Mouse (Mus musculus) spleen, adult 2 months (tissue): ENCODE data around the gene Icosl. TPM values are rescaled to one million over a fixed set of nuclear protein-coding genes. Genes with fewer than 3 reads are reported as not detected.
"Not testable (repeated sequence)": the region's sequence is repeated elsewhere in the genome, so short reads cannot be mapped to it uniquely, and the experiment has no call there.

Experiments used
- DNase-seq, 2 experiments: peaks; one replicate each; pipeline versions ENCODE4 v3.0.0 to v3.0.0-alpha.2; 2012 to 2021; ENCODE audit warnings: low spot score in 2 of 2, low read depth in 1 of 2
- H3K27ac ChIP-seq: fragments of 200-500 bp; 2 replicates; pipeline ENCODE4 v1.5.1; 2012; ENCODE audit warnings: low read length, inconsistent platforms; ENCODE audit not compliant: insufficient read depth
- H3K27me3 ChIP-seq: fragments of 200-500 bp; 2 replicates; pipeline ENCODE4 v1.6.1; 2012; ENCODE audit warnings: mild to moderate bottlenecking, moderate library complexity, low read length, inconsistent platforms; ENCODE audit not compliant: control insufficient read depth, insufficient read depth
- H3K36me3 ChIP-seq: fragments of 200-500 bp; 2 replicates; pipeline ENCODE4 v1.6.1; 2012; ENCODE audit warnings: mild to moderate bottlenecking, low read length, inconsistent platforms; ENCODE audit not compliant: control insufficient read depth, insufficient read depth
- H3K4me1 ChIP-seq: fragments of 200-500 bp; 2 replicates; pipeline ENCODE4 v1.6.1; 2011; ENCODE audit warnings: inconsistent platforms; ENCODE audit not compliant: control insufficient read depth, insufficient read depth, insufficient read length
- H3K4me3 ChIP-seq: fragments of 200-500 bp; 2 replicates; pipeline ENCODE4 v1.5.1; 2011; ENCODE audit warnings: mild to moderate bottlenecking, inconsistent platforms; ENCODE audit not compliant: insufficient read depth, insufficient read length; ENCODE audit errors: extremely low read depth
- CTCF ChIP-seq: fragments of 200-500 bp; IDR thresholded peaks from 2 replicates; pipeline ENCODE4 v1.5.1; 2011; ENCODE audit warnings: mild to moderate bottlenecking, inconsistent platforms; ENCODE audit not compliant: insufficient read depth, insufficient read length, insufficient replicate concordance; ENCODE audit errors: extremely low read depth
- POLR2A ChIP-seq: fragments of 200-500 bp; IDR thresholded peaks from 2 replicates; pipeline ENCODE4 v1.6.1; 2011; ENCODE audit warnings: low read depth, low read length, inconsistent platforms
- WGBS: fragments of 180-500 bp; shearing (Covaris S2); methylation state at CpG from one replicate; pipeline ENCODE4 v1.1.7; 2018; 5-methylcytosine and 5-hydroxymethylcytosine counted together
- polyA plus RNA-seq: library from polyadenylated mRNA; depleted of rRNA; stranded (reverse); fragments of >200 nt; gene quantifications from 2 replicates; pipeline ENCODE4 v1.2.3, GENCODE M21; 2012

Gene Icosl
- polyA plus RNA-seq, 1 experiment: 82.7 TPM

GRCm38 (mm10) chr10:78114521-78115092, 45.5 kb downstream of the Icosl start:
- H3K27me3 ChIP-seq: no peaks in the 10 kb centered on the region
- DNase-seq: no peak
- no peaks in the 10 kb centered on the region for H3K36me3 ChIP-seq
- TF ChIP-seq POLR2A: no peak
- no peak for TF ChIP-seq CTCF
- H3K4me1 ChIP-seq: peaks cover 1% of the 10 kb centered on the region; the same call in 1 of the 2 replicates
- WGBS: 90% methylated on average over 4 of the region's 4 CpGs
- no peak overlapping the region for H3K27ac ChIP-seq
- no peak overlapping the region for H3K4me3 ChIP-seq

GRCm38 (mm10) chr10:78115153-78115552, 46.1 kb downstream of the Icosl start:
- Histone ChIP-seq H3K27ac (no peak overlapping the region), H3K36me3 (no peaks in the 10 kb centered on the region), H3K27me3 (no peaks in the 10 kb centered on the region), H3K4me1 (peaks cover 1% of the 10 kb centered on the region; the same call in 1 of the 2 replicates), H3K4me3 (no peak overlapping the region)
- no peak for DNase-seq
- TF ChIP-seq CTCF: no peak
- TF ChIP-seq POLR2A: no peak
- 51% methylated on average over 2 of the region's 2 CpGs for WGBS

GRCm38 (mm10) chr10:78119422-78119821, 50.3 kb downstream of the Icosl start:
- no peak overlapping the region for H3K4me3 ChIP-seq
- no peaks in the 10 kb centered on the region for H3K36me3 ChIP-seq
- H3K4me1 ChIP-seq: peaks cover 1% of the 10 kb centered on the region; the same call in 1 of the 2 replicates
- TF ChIP-seq CTCF (no peak), POLR2A (no peak)
- DNase-seq: no peak
- 94% methylated on average over 4 of the region's 4 CpGs for WGBS
- H3K27ac ChIP-seq: no peak overlapping the region
- H3K27me3 ChIP-seq: no peaks in the 10 kb centered on the region

GRCm38 (mm10) chr10:78124137-78124536, 55.0 kb downstream of the Icosl start:
- not testable (repeated sequence) for DNase-seq, H3K4me1 ChIP-seq, H3K36me3 ChIP-seq, H3K4me3 ChIP-seq, H3K27me3 ChIP-seq, H3K27ac ChIP-seq
- 41% methylated on average over 6 of the region's 6 CpGs for WGBS

- DNase-seq, H3K27me3 ChIP-seq, H3K4me1 ChIP-seq, H3K4me3 ChIP-seq, H3K27ac ChIP-seq, H3K36me3 ChIP-seq: not testable (repeated sequence)
- 72% methylated on average over 8 of the region's 8 CpGs for WGBS
Observed at GRCm38 (mm10) chr10:78125061-78125460, 56.0 kb downstream of the Icosl start.

- H3K27ac ChIP-seq: no peak overlapping the region
- no peaks in the 10 kb centered on the region for H3K27me3 ChIP-seq
- H3K4me3 ChIP-seq: no peak overlapping the region
- WGBS: 82% methylated on average over 5 of the region's 5 CpGs
- DNase-seq: no peak
- H3K36me3 ChIP-seq: no peaks in the 10 kb centered on the region
- H3K4me1 ChIP-seq: no peaks in the 10 kb centered on the region; the same call in 1 of the 2 replicates
- no peak for TF ChIP-seq POLR2A
Observed at GRCm38 (mm10) chr10:78126311-78126710, 57.2 kb downstream of the Icosl start.

GRCm38 (mm10) chr10:78127046-78127870, 58.2 kb downstream of the Icosl start:
- DNase-seq: no peak
- Histone ChIP-seq H3K27ac (no peak overlapping the region), H3K27me3 (no peaks in the 10 kb centered on the region), H3K4me1 (no peaks in the 10 kb centered on the region; the same call in 1 of the 2 replicates), H3K4me3 (no peak overlapping the region), H3K36me3 (no peaks in the 10 kb centered on the region)
- 91% methylated on average over 9 of the region's 9 CpGs for WGBS
- TF ChIP-seq POLR2A (no peak), CTCF (no peak)
